ENCODE assay signal across 28 mouse cellular contexts in genomic region chr7:117097618-117098017, GRCm38 (mm10).
DNase-seq lines count a peak whose midpoint lies in the region; ATAC-seq and TF ChIP-seq lines count a peak whose summit lies in the region.
"Had no signal": no experiment of that assay in that cellular context is flagged by ENCODE, and none has a peak within 500 bp of the region (broad histone marks: within the 10 kb centered on the region; RNA-seq: fewer than 3 reads in every experiment).

No protein-coding gene starts in this region.

- H3K36me3 ChIP-seq in heart, embryonic 10.5 days = no peaks in the 10 kb centered on the region
- no peaks in the 10 kb centered on the region for H3K36me3 ChIP-seq in heart, embryonic 12.5 days
- no peaks in the 10 kb centered on the region for H3K36me3 ChIP-seq in CH12.LX (replicated peaks in 1 of 2; ENCODE audit: control insufficient read depth in 1 of 2, insufficient read depth in 1 of 2, low read length in 1 of 2)
- no peaks in the 10 kb centered on the region for H3K36me3 ChIP-seq in intestine, embryonic 15.5 days
- H3K36me3 ChIP-seq: heart, embryonic 15.5 days; hindbrain, embryonic 10.5 days; hindbrain, embryonic 13.5 days had no signal

- TF ChIP-seq RAD21 in CH12.LX (IDR thresholded peaks at IDR 0.05; ENCODE audit: low read depth, low read length) = no peak

- in situ Hi-C loops in CH12.LX (cut with MboI; ENCODE audit: low pct_ligation_motif_present, low pct_unique_long_range_greater_than_20kb, low sequenced_read_pairs) = no loop called here

- TF ChIP-seq POLR2A in CH12.LX (IDR thresholded peaks at IDR 0.05; ENCODE audit: low read depth, low read length) = no peak

- no peaks in the 10 kb centered on the region for H3K4me1 ChIP-seq in heart, embryonic 10.5 days
- no peaks in the 10 kb centered on the region for H3K4me1 ChIP-seq in heart, embryonic 12.5 days (replicated peaks)
- peaks cover 18 to 20% of the 10 kb centered on the region in 2 experiments for H3K4me1 ChIP-seq in CH12.LX (ENCODE audit: control insufficient read depth in 1 of 2, insufficient read depth in 2 of 2)
- H3K4me1 ChIP-seq in intestine, embryonic 15.5 days (replicated peaks) = no peaks in the 10 kb centered on the region
- H3K4me1 ChIP-seq: heart, embryonic 15.5 days; hindbrain, embryonic 10.5 days; hindbrain, embryonic 13.5 days had no signal

- TF ChIP-seq CTCF in CH12.LX (conservative IDR thresholded peaks at IDR 0.05 in 1 of 2, IDR thresholded peaks at IDR 0.05 in 1 of 2; ENCODE audit: low read depth in 2 of 2, low read length in 2 of 2) = no peak

- H3K4me2 ChIP-seq in heart, embryonic 12.5 days = no peak overlapping the region
- peak overlapping the region; percentile 41; the same call in 1 of the 2 replicates for H3K4me2 ChIP-seq in CH12.LX (ENCODE audit: insufficient read depth, low read depth, poor library complexity, severe bottlenecking)
- H3K4me2 ChIP-seq in intestine, embryonic 15.5 days (replicated peaks) = no peak overlapping the region
- H3K4me2 ChIP-seq: heart, embryonic 11.5 days; heart, embryonic 15.5 days; hindbrain, embryonic 13.5 days had no signal

- ATAC-seq in heart, embryonic 12.5 days (ENCODE audit: insufficient number of reproducible peaks, low FRiP score) = no peak
- peak; percentile 94 for ATAC-seq in intestine, embryonic 15.5 days
- ATAC-seq: forebrain, embryonic 14.5 days; forebrain, postnatal 0 days; hindbrain, embryonic 16.5 days had no signal

- DNase-seq in heart, embryonic 10.5 days (ENCODE audit: low spot score) = peak; percentile 36
- no peak for DNase-seq in CH12.LX (ENCODE audit: extremely low read depth)
- DNase-seq in large intestine, adult 2 months (ENCODE audit: low read depth, low spot score) = peak; percentile 65
- DNase-seq in kidney, adult 8-10 months = no peak
- no peak for DNase-seq in left cerebral cortex, adult 11 months (ENCODE audit: low spot score)
- no peak for DNase-seq in lung, postnatal 36 days
- DNase-seq: adrenal gland, adult 2 months; adrenal gland, postnatal 14 days; B cell, adult 2 months; cerebellum, adult 11 months; cerebellum, adult 2 months; cerebellum, adult 9-11 months; cerebellum, postnatal 25 days; embryo, embryonic 11 days; forebrain, postnatal 0 days; gastrocnemius, postnatal 10 days; gastrocnemius, postnatal 36 days; heart, adult 2 months; heart, postnatal 10 days; heart, postnatal 36 days had no signal

- H3K9me3 ChIP-seq in heart, embryonic 10.5 days = no peaks in the 10 kb centered on the region
- H3K9me3 ChIP-seq in heart, embryonic 12.5 days (replicated peaks) = no peaks in the 10 kb centered on the region
- peaks cover 2% of the 10 kb centered on the region for H3K9me3 ChIP-seq in CH12.LX (replicated peaks; ENCODE audit: low read length)
- no peaks in the 10 kb centered on the region for H3K9me3 ChIP-seq in intestine, embryonic 15.5 days
- H3K9me3 ChIP-seq: heart, embryonic 15.5 days; hindbrain, embryonic 10.5 days; hindbrain, embryonic 13.5 days had no signal

- no peak overlapping the region for H3K27ac ChIP-seq in heart, embryonic 10.5 days
- no peak overlapping the region for H3K27ac ChIP-seq in heart, embryonic 12.5 days (ENCODE audit: poor library complexity, severe bottlenecking)
- no peak overlapping the region for H3K27ac ChIP-seq in CH12.LX (ENCODE audit: insufficient read depth, low read depth)
- no peak overlapping the region for H3K27ac ChIP-seq in intestine, embryonic 15.5 days
- H3K27ac ChIP-seq: heart, adult 2 months; heart, embryonic 15.5 days; hindbrain, embryonic 10.5 days; hindbrain, embryonic 13.5 days had no signal

- no peak overlapping the region for H3K9ac ChIP-seq in heart, embryonic 12.5 days
- no peak overlapping the region for H3K9ac ChIP-seq in CH12.LX (ENCODE audit: insufficient read depth, low read depth)
- no peak overlapping the region for H3K9ac ChIP-seq in intestine, embryonic 15.5 days
- H3K9ac ChIP-seq: forebrain, postnatal 0 days; heart, embryonic 15.5 days; hindbrain, embryonic 13.5 days had no signal

- dilution Hi-C loops in CH12.LX (cut with MboI; ENCODE audit: extremely low pct_ligation_motif_present, extremely low pct_unique_long_range_greater_than_20kb, low sequenced_read_pairs) = no loop called here

- no peak overlapping the region for H3K4me3 ChIP-seq in heart, embryonic 10.5 days
- no peak overlapping the region for H3K4me3 ChIP-seq in heart, embryonic 12.5 days
- H3K4me3 ChIP-seq in CH12.LX (replicated peaks in 1 of 3; ENCODE audit: low read depth in 2 of 3, low read length in 2 of 3, poor library complexity in 1 of 3) = no peak overlapping the region
- no peak overlapping the region for H3K4me3 ChIP-seq in intestine, embryonic 15.5 days (replicated peaks)
- H3K4me3 ChIP-seq: heart, adult 2 months; heart, embryonic 15.5 days; hindbrain, embryonic 10.5 days; hindbrain, embryonic 13.5 days had no signal

- 0 out of 2 replicates have a peak, but pooled peaks have one; percentile 12 for TF ChIP-seq EP300 in CH12.LX (IDR thresholded peaks at IDR 0.05; ENCODE audit: low read length)

- H3K27me3 ChIP-seq in heart, embryonic 10.5 days (ENCODE audit: insufficient read depth, poor library complexity, severe bottlenecking) = no peaks in the 10 kb centered on the region
- no peaks in the 10 kb centered on the region for H3K27me3 ChIP-seq in heart, embryonic 12.5 days (replicated peaks)
- no peaks in the 10 kb centered on the region for H3K27me3 ChIP-seq in CH12.LX (replicated peaks)
- H3K27me3 ChIP-seq in intestine, embryonic 15.5 days (replicated peaks) = no peaks in the 10 kb centered on the region
- H3K27me3 ChIP-seq: heart, embryonic 15.5 days; hindbrain, embryonic 13.5 days had no signal

- WGBS in heart, embryonic 10.5 days = 83% methylated on average over 3 of the region's 3 CpGs
- WGBS in heart, embryonic 12.5 days = 73% methylated on average over 3 of the region's 3 CpGs
- WGBS in intestine, embryonic 15.5 days = 60% methylated on average over 3 of the region's 3 CpGs
- 25% methylated on average over 3 of the region's 3 CpGs for WGBS in large intestine, adult 2 months

- no peaks in the 10 kb centered on the region for H3K79me2 ChIP-seq in CH12.LX (replicated peaks; ENCODE audit: control insufficient read depth, extremely low read depth, insufficient read depth, poor library complexity, severe bottlenecking)

TF ChIP-seq in CH12.LX, 34 proteins besides CTCF, POLR2A, EP300 and RAD21:
- TF ChIP-seq MAFK (IDR thresholded peaks at IDR 0.05; ENCODE audit: insufficient replicate concordance, low read length) = 0 out of 2 replicates have a peak, but pooled peaks have one; percentile 7
- no peak for TF ChIP-seq USF1 (IDR thresholded peaks at IDR 0.05; ENCODE audit: low read depth, low read length)
- TF ChIP-seq UBTF (IDR thresholded peaks at IDR 0.05; ENCODE audit: low read depth, low read length) = no peak
- no peak for TF ChIP-seq ZC3H11A (IDR thresholded peaks at IDR 0.05; ENCODE audit: low read depth, low read length)
- TF ChIP-seq SIN3A (IDR thresholded peaks at IDR 0.05; ENCODE audit: low read length) = no peak
- TF ChIP-seq HCFC1 (IDR thresholded peaks at IDR 0.05; ENCODE audit: low read depth, low read length) = no peak
- TF ChIP-seq RCOR1 (conservative IDR thresholded peaks at IDR 0.05; ENCODE audit: low read depth, low read length) = no peak
- TF ChIP-seq MEF2A (IDR thresholded peaks at IDR 0.05; ENCODE audit: borderline replicate concordance, low read depth, low read length) = peak; percentile 75
- peak; percentile 54 for TF ChIP-seq ETS1 (conservative IDR thresholded peaks at IDR 0.05; ENCODE audit: low read depth, low read length)
- TF ChIP-seq MAX (IDR thresholded peaks at IDR 0.05; ENCODE audit: low read length) = no peak
- no peak for TF ChIP-seq IRF4 (IDR thresholded peaks at IDR 0.05; ENCODE audit: low read depth, low read length)
- TF ChIP-seq ELF1 (IDR thresholded peaks at IDR 0.05; ENCODE audit: low read depth, low read length) = no peak
- no peak for TF ChIP-seq USF2 (conservative IDR thresholded peaks at IDR 0.05; ENCODE audit: low read depth, low read length)
- TF ChIP-seq POLR2AphosphoS2 (IDR thresholded peaks at IDR 0.05; ENCODE audit: low read depth, low read length) = no peak
- no peak for TF ChIP-seq ZMIZ1 (IDR thresholded peaks at IDR 0.05; ENCODE audit: low read depth, low read length)
- TF ChIP-seq NELFE (IDR thresholded peaks at IDR 0.05; ENCODE audit: low read depth, low read length) = no peak
- TF ChIP-seq JUND (conservative IDR thresholded peaks at IDR 0.05; ENCODE audit: low read depth, low read length) = no peak
- no peak for TF ChIP-seq ZNF384 (IDR thresholded peaks at IDR 0.05; ENCODE audit: low read depth, low read length)
- no peak for TF ChIP-seq CHD1 (IDR thresholded peaks at IDR 0.05; ENCODE audit: low read depth, low read length)
- TF ChIP-seq GABPA (IDR thresholded peaks at IDR 0.05; ENCODE audit: insufficient replicate concordance, low read depth, low read length) = no peak
- no peak for TF ChIP-seq ZKSCAN1 (IDR thresholded peaks at IDR 0.05; ENCODE audit: borderline replicate concordance, low read depth, low read length)
- TF ChIP-seq JUN (IDR thresholded peaks at IDR 0.05; ENCODE audit: insufficient read depth, low read depth, low read length) = no peak
- no peak for TF ChIP-seq E2F4 (IDR thresholded peaks at IDR 0.05; ENCODE audit: insufficient replicate concordance, low read depth, low read length)
- no peak for TF ChIP-seq MAZ (IDR thresholded peaks at IDR 0.05; ENCODE audit: low read depth, low read length)
- no peak for TF ChIP-seq PAX5 (IDR thresholded peaks at IDR 0.05; ENCODE audit: low read length)
- no peak for TF ChIP-seq TBP (conservative IDR thresholded peaks at IDR 0.05; ENCODE audit: low read depth, low read length)
- TF ChIP-seq MYC (IDR thresholded peaks at IDR 0.05; ENCODE audit: low read depth, low read length) = no peak
- no peak for TF ChIP-seq MXI1 (IDR thresholded peaks at IDR 0.05; ENCODE audit: low read depth, low read length)
- TF ChIP-seq KAT2A (IDR thresholded peaks at IDR 0.05; ENCODE audit: insufficient replicate concordance, low read length) = no peak
- no peak for TF ChIP-seq NRF1 (IDR thresholded peaks at IDR 0.05; ENCODE audit: low read depth, low read length)
- no peak for TF ChIP-seq SMC3 (IDR thresholded peaks at IDR 0.05; ENCODE audit: low read depth, low read length)
- TF ChIP-seq CHD2 (IDR thresholded peaks at IDR 0.05; ENCODE audit: low read length) = no peak
- TF ChIP-seq BHLHE40 (IDR thresholded peaks at IDR 0.05; ENCODE audit: low read depth, low read length) = peak; percentile 45; the same call in 1 of the 2 replicates
- peak; percentile 49; the same call in 1 of the 2 replicates for TF ChIP-seq TCF12 (IDR thresholded peaks at IDR 0.05; ENCODE audit: low read depth, low read length)

Comparison
In these comparisons a context has a peak if more than half of its experiments do, and no peak if none do; other contexts are left out.
1. DNase-seq: peak in heart, embryonic 10.5 days (single experiment) and large intestine, adult 2 months (single experiment); none in CH12.LX (single experiment), kidney, adult 8-10 months (0 of 2), left cerebral cortex, adult 11 months (single experiment) and lung, postnatal 36 days (single experiment).